Mouse (Mus musculus) erythroblast, embryonic 14.5 days (primary cell): ENCODE data around the gene Msi2.

Experiments used
- GATA1 ChIP-seq: IDR thresholded peaks from 2 replicates; pipeline ENCODE4 v1.6.1; 2012; ENCODE audit warnings: low read length, inconsistent platforms, mixed read lengths
- TAL1 ChIP-seq: IDR thresholded peaks from 3 replicates; pipeline ENCODE4 v1.6.1; 2012; ENCODE audit warnings: low read length, inconsistent platforms, mixed read lengths

DNA sequence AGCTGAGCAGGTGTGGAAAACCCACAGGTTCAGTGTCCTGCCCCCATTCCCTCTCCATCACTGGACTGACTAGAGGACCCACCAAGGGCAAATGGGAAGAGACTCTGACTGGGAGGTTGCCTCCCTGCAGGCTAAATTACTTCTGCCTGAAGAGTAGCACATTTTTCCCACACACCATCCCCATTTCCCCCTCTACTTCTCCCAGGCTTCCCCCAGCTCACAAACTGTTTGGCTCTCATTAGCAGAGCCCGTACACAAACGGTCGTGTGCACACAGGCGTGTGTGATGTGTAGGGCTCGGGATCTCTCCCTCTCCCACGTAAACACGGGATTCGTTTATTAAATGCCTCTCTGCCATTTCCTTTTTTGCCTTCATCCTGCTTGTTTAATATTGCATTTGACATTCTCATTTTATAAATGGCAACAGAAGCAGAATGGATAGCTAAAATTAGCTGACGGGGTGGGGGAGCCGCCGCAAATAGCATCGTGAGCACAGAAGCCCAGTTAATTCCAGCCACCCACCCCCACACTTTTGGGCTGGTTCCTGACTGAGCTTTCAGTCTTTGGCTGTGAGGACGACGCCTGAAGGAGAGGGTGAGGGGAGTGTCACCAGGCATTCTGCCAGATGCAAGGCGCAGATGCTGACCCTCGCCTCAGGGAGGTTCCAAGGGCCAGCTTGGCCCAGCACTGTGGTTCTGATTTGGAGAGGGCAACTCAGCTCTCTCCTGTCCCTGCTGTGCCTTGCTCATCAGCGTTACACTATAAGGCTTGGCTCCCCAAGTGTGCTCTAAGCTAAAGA is 313.3 kb downstream of the Msi2 start:
- TF ChIP-seq GATA1 (no peak), TAL1 (no peak)
